Mouse (Mus musculus) natural killer cell, adult 2 months (primary cell): ENCODE results near the gene Sorl1.

Source experiments
- DNase-seq, 2 experiments: peaks; one replicate each; pipeline ENCODE4 v3.0.0; 2022; ENCODE audit warnings: low spot score in 2 of 2

The Sorl1 gene

GRCm38 (mm10) chr9:42053591-42054190 is 70.4 kb downstream of the Sorl1 start:
- no peak for DNase-seq

DNA sequence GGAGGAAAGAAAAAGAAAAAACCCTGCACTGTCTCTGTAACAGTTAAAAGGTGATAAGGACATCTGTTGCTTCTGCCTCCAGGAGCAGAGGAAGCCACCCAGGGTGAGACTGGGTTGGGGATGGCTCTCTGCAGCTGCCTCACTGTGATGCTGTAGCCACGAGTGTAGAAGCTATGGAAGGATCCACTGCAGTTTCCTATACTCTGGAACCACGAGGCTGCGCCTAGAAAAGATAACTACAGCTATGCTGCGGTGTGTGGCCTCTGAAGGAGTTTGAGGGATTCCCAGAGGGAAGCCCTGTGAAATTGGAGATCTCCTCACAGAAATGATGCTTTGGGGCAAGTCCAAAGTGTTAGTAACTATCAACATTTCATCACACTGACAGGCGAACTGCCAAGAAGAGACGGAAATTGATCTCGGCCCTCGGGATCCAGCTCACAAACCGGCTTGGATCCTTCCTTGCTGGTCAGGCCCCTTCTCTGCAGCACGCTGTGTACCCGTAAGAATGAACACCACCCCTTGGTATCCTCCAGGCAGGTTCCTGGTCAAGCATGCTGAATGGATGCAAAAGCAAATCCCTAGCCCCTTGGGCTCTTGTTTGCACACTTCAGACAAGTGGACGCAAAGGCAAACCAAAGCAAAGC is 71.3 kb downstream of the Sorl1 start:
- DNase-seq, result no peak

GRCm38 (mm10) chr9:42048542-42048941 is 75.6 kb downstream of the Sorl1 start:
- no peak for DNase-seq

DNA sequence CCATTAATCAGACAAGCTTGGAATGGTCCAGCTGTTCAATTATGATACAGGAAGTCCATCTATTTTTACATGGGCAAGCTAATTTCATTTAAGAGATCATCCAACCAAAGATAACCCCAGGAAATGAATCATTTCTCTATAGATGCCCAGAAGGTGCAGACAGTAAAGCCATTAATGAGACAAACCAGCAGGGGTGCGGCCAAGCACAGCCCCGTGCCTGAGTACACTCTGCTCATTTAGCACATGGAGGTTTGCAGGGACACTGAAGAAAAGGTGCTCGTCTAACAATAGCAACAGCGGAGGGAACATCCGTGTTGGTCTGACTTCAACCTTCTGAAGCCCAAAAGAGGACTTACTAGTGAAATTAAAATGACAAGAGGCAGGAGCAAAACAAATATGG is 76.3 kb downstream of the Sorl1 start:
- DNase-seq, result no peak

- no peak for DNase-seq
Observed at GRCm38 (mm10) chr9:42046248-42046647, 77.8 kb downstream of the Sorl1 start.

GRCm38 (mm10) chr9:42044651-42045050 is 79.4 kb downstream of the Sorl1 start:
- no peak for DNase-seq

DNA sequence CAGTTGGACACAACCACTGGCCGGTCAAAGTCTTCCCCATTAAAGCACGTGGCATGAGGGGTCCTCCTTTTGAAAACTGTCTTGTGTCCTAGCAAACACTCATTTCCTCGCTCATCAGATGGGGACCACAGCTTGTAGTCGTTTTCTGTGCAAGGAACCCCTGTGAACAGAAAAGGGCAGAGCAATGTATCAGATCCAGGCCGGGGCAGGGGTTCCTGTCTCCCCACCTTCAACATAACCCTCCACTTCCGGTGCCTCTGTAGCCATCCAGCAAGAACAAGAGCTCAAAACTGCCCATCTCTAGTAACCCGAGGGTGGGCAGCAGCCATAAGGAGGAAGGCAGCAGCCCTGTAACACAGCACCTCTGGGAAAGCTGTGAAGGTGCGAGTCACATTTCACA is 80.2 kb downstream of the Sorl1 start:
- no peak for DNase-seq

- no peak for DNase-seq
Observed at GRCm38 (mm10) chr9:42039000-42039992, 84.8 kb downstream of the Sorl1 start.

DNA sequence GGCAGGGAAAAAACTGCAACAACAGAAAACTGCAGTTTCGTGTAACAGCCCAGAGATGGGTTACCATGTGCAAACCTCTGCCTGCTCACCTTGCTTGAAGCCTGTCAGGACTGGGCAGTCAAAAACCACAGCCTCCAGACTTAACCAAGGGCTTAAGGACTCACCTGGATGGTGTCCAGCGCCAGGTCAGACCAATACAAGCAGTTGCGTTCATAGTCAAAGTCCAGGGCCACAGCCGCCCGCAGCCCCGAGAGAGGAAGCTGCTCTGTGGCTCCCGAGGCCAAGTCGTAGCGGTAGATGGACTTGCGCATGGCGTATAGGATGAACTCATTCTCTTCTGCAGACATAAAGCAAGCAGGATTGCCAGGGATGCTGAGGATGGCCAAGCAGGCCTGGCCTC is 87.2 kb downstream of the Sorl1 start:
- DNase-seq, result no peak

GRCm38 (mm10) chr9:42035995-42036394 is 88.1 kb downstream of the Sorl1 start:
- no peak for DNase-seq

DNA sequence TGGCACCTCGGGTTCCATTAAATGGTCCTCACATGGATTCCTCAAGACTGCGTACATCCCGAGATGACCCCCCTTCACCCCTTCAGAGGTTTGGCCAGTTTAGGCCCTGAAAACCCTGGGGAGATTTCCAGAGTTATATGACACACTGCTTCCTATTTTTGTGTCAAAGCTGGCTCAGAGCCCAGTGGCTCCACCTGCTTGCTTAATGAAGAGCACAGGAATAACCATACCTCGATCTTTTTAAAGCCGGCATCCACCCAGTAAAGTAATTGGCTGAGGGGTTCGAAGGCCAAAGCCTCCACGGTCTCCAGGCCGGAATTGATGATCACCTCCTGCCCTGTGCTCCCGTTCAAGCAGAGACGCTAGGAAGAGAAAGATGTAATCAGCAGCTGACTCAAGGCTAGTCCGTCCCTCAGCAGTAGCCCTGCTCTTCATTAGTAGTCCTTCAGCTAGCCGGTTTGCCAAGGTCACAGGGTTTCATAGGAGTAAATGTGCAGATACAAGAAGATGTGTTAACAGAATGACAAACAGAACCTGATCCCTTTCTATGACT is 88.8 kb downstream of the Sorl1 start:
- no peak for DNase-seq

DNA sequence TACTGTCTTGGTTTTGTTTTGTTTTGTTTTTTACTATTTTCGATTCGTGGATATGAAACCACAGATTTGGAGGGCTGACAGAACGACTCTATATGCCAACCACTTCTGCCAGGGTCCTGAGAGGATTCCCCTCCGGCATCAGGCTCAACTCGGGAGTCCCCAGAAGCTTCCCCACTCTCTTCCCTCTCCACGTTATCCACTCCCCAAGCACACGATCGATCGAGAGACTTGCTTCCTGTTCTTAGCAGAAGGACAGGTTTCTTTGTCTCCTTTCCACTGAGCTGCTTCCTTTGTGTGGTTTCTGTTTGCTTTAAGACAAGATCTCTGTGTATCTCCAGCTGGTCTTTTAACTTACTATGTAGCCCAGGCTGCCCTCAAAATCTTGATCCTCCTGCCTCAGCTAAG is 90.0 kb downstream of the Sorl1 start:
- no peak for DNase-seq

DNA sequence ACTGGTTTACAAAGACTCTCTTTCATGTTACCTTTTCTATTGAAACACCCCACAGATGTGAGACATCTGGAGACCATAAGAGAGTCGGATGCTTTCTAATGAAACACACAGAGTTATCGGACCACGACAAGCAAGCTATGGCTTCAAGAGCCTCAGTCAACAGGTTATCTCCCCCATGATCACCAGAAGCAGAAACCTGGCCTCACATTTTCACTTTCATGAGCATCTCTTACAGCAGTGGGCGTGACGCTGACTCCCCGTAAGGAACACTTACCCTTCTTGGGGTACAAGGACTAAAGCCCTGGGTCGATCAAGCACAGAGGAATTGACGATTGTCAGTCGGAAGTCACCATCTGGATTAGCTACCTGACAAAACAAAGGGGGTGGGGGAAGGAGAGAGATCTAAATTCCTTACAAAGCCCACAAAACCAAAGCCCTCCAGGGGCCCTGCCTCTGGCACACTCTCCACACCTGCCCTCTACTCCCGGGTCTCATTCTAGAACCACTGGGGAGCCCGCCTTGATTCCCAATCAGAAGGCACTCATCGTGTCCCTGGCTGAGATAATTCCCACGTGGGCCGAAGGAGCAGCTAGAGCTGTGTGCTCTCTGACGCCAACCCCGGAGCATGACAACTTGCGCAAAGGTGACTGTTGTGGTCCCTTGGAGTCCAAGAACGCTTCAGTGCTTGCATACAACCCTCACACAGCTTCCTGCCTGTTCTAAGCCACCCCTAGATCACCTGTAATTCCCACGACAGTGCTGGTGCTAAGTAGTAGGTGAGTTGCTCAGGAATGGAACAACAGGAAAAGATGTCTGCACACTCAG is 90.6 kb downstream of the Sorl1 start:
- peak in 1 of 2 experiments; percentile 26 for DNase-seq

DNA sequence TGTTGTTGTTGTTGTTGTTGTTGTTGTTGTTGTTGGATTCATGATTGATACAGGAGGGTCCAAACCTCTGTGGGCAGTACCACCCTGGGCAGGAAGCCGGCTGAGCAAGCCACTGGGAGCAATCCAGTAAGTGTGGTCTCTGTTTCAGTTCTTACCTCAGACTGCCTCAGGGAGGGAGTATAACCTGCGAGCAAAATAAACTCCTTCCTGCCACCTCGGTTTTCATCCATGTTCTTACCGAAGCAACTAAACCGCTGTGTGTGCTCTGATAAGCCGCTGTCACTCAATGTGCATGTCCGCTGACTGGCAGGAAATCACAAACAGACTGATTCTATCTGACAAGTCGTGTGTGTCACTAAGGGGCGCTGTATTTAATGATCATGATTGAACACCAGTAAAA is 91.7 kb downstream of the Sorl1 start:
- DNase-seq, result peak in 1 of 2 experiments; percentile 25

DNA sequence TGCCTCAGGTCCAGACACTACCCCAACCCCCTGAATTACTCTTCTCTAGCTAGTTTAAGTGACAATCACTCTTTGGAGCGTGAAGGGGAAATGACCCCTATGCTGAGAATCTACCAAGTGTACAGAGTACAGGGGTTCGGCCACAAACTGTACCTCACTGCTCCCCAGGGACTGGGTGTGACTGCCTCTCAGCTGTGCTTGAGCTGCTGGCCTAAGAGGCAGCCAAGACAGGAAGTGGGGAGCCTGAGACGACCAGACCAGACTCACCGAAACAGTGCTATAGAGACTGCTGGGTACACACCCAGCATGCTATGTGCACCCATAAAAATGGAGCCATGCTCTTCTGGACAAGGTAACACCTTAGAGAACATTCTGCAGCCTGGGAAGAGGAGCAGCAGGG is 95.3 kb downstream of the Sorl1 start:
- peak; percentile 64 to 89 for DNase-seq

DNA sequence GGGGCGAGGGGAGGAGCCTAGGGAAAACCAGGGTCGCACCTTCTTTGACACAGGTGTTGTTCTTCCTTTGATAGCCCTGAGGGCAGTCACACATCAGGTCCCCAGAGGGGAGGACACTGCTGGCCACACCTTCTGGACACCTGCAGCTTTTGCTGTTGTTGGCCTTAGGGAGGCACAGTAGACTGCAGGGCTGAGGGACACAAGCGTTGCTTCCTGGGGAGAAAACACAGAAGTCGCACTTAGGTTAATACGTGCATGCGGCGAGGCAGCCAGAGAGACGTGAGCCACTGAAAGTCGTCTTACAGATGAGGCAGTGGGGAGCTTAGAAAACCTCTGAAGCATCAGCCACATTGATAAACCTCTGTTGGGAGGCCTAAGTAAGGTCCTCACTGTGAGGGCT is 99.8 kb downstream of the Sorl1 start:
- peak in 1 of 2 experiments; percentile 11 for DNase-seq

- DNase-seq, result no peak
Observed at GRCm38 (mm10) chr9:42023383-42023782, 100.7 kb downstream of the Sorl1 start.

DNA sequence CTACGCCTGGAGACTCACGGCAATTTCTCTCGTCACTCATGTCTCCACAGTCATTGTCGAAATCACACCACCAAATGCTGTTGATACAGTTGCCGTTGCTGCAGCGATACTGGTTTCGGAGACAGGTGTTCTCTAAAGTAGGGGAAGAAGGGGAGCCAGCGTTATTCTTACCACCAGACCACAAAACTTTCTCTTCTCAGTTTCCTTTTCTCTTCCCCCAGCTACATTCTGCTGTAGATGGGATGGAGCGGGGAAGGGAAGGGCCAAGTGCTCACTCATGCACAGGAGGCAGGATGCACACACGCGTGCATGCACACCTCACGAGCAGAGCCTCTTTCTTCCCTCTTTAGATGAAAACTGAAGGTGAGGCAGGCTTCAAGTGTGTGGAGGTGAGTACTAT is 101.8 kb downstream of the Sorl1 start:
- DNase-seq, result peak in 1 of 2 experiments; percentile 57

GRCm38 (mm10) chr9:42019308-42020031 is 104.6 kb downstream of the Sorl1 start:
- DNase-seq, result no peak

- no peak for DNase-seq
Observed at GRCm38 (mm10) chr9:42008501-42008900, 115.6 kb downstream of the Sorl1 start.

GRCm38 (mm10) chr9:42005101-42005500 is 119.0 kb downstream of the Sorl1 start:
- no peak for DNase-seq
